8 mouse cellular contexts compared by ENCODE assay signal in genomic region chr11:58977607-58978026, GRCm38 (mm10). TPM values are rescaled to one million over a fixed set of nuclear protein-coding genes. Genes with fewer than 3 reads are reported as not detected.
DNase-seq lines count a peak whose midpoint lies in the region; ATAC-seq and TF ChIP-seq lines count a peak whose summit lies in the region.

No protein-coding gene starts in this region.

- no peak for TF ChIP-seq CTCF in liver, adult 2 months (IDR thresholded peaks at IDR 0.05; ENCODE audit: low read depth, low read length)

- peaks cover 11% of the 10 kb centered on the region for H3K4me1 ChIP-seq in liver, adult 2 months (ENCODE audit: control insufficient read depth, insufficient read depth, low read length)
- H3K4me1 ChIP-seq in embryonic facial prominence, embryonic 10.5 days, result peaks cover 48% of the 10 kb centered on the region
- peaks cover 40% of the 10 kb centered on the region for H3K4me1 ChIP-seq in hindbrain, embryonic 16.5 days (ENCODE audit: control insufficient read depth, insufficient read depth, low read depth, low read length)
- peaks cover 49% of the 10 kb centered on the region for H3K4me1 ChIP-seq in midbrain, embryonic 16.5 days (ENCODE audit: control insufficient read depth, insufficient read depth, low read length)

- peak overlapping the region; percentile 100 for H3K4me2 ChIP-seq in hindbrain, embryonic 16.5 days (ENCODE audit: low read length)
- H3K4me2 ChIP-seq in midbrain, embryonic 16.5 days (ENCODE audit: low read length), result peak overlapping the region; percentile 98

- H3K27me3 ChIP-seq in liver, adult 2 months (ENCODE audit: control insufficient read depth, insufficient read depth, low read length), result no peaks in the 10 kb centered on the region
- H3K27me3 ChIP-seq in embryonic facial prominence, embryonic 10.5 days (replicated peaks; ENCODE audit: low read depth, poor library complexity, severe bottlenecking), result no peaks in the 10 kb centered on the region
- H3K27me3 ChIP-seq in hindbrain, embryonic 16.5 days (replicated peaks; ENCODE audit: control insufficient read depth, insufficient read depth, low read length), result no peaks in the 10 kb centered on the region
- no peaks in the 10 kb centered on the region for H3K27me3 ChIP-seq in midbrain, embryonic 16.5 days (ENCODE audit: control insufficient read depth, insufficient read depth, low read depth, low read length)

- DNase-seq in liver, adult 2 months (ENCODE audit: extremely low read depth, low read depth, low spot score), result no peak
- DNase-seq in liver, result no peak
- DNase-seq in embryonic facial prominence, embryonic 10.5 days (ENCODE audit: low spot score), result no peak
- DNase-seq in MN1 (ENCODE audit: low spot score), result no peak
- no peak for DNase-seq in c-Kit-positive CD71-positive TER-119-positive erythroid progenitor cells, embryonic 14.5 days (ENCODE audit: low spot score)
- no peak for DNase-seq in layer of hippocampus, adult 9-10 months (ENCODE audit: low spot score)

- under 1% methylated on average over 21 of the region's 21 CpGs for WGBS in liver, adult 2 months
- WGBS in embryonic facial prominence, embryonic 10.5 days, result under 1% methylated on average over 21 of the region's 21 CpGs
- WGBS in hindbrain, embryonic 16.5 days, result under 1% methylated on average over 21 of the region's 21 CpGs
- under 1% methylated on average over 21 of the region's 21 CpGs for WGBS in midbrain, embryonic 16.5 days

- peaks cover 4% of the 10 kb centered on the region; the same call in 1 of the 2 replicates for H3K36me3 ChIP-seq in liver, adult 2 months (ENCODE audit: control insufficient read depth, insufficient read depth, low read length)
- peaks cover 38% of the 10 kb centered on the region for H3K36me3 ChIP-seq in embryonic facial prominence, embryonic 10.5 days (replicated peaks)
- H3K36me3 ChIP-seq in hindbrain, embryonic 16.5 days (ENCODE audit: control insufficient read depth, insufficient read depth, low read length), result peaks cover 8% of the 10 kb centered on the region; the same call in 1 of the 2 replicates
- peaks cover 6% of the 10 kb centered on the region; the same call in 1 of the 2 replicates for H3K36me3 ChIP-seq in midbrain, embryonic 16.5 days (ENCODE audit: control insufficient read depth, insufficient read depth, low read length)

- peak overlapping the region; percentile 84 for H3K4me3 ChIP-seq in liver, adult 2 months (ENCODE audit: insufficient read depth, low read depth, low read length)
- peak overlapping the region; percentile 93 for H3K4me3 ChIP-seq in embryonic facial prominence, embryonic 10.5 days
- peak overlapping the region; percentile 97 for H3K4me3 ChIP-seq in hindbrain, embryonic 16.5 days (ENCODE audit: low read length)
- peak overlapping the region; percentile 97 for H3K4me3 ChIP-seq in midbrain, embryonic 16.5 days (ENCODE audit: low read depth, low read length)

- no peaks in the 10 kb centered on the region for H3K9me3 ChIP-seq in embryonic facial prominence, embryonic 10.5 days
- no peaks in the 10 kb centered on the region for H3K9me3 ChIP-seq in hindbrain, embryonic 16.5 days (ENCODE audit: control insufficient read depth, low read length)
- no peaks in the 10 kb centered on the region for H3K9me3 ChIP-seq in midbrain, embryonic 16.5 days (replicated peaks; ENCODE audit: control insufficient read depth, low read length, poor library complexity, severe bottlenecking)

- peak overlapping the region; percentile 95 for H3K27ac ChIP-seq in liver, adult 2 months (replicated peaks; ENCODE audit: insufficient read depth, low read depth, low read length)
- peak overlapping the region; percentile 86 for H3K27ac ChIP-seq in embryonic facial prominence, embryonic 10.5 days (replicated peaks)
- peak overlapping the region; percentile 75 for H3K27ac ChIP-seq in hindbrain, embryonic 16.5 days (ENCODE audit: low read depth, low read length)
- peak overlapping the region; percentile 66 for H3K27ac ChIP-seq in midbrain, embryonic 16.5 days (ENCODE audit: low read length)

- H3K9ac ChIP-seq in liver, adult 2 months (ENCODE audit: low read depth, low read length), result peak overlapping the region; percentile 74
- peak overlapping the region; percentile 95 for H3K9ac ChIP-seq in hindbrain, embryonic 16.5 days (ENCODE audit: low read depth, low read length)
- peak overlapping the region; percentile 92 for H3K9ac ChIP-seq in midbrain, embryonic 16.5 days (ENCODE audit: low read depth, low read length)

- ATAC-seq in hindbrain, embryonic 16.5 days, result peak; percentile 22; the same call in 1 of the 2 replicates
- peak; percentile 49 for ATAC-seq in midbrain, embryonic 16.5 days

- no peak for TF ChIP-seq POLR2A in liver, adult 2 months (IDR thresholded peaks at IDR 0.05; ENCODE audit: extremely low read depth, insufficient read depth, low read length)

- peaks cover 21% of the 10 kb centered on the region; the same call in 1 of the 2 replicates for H3K79me2 ChIP-seq in liver, adult 2 months (ENCODE audit: control insufficient read depth, insufficient read depth, low read length)

RNA-seq across cellular contexts. Expression of gene Trim11, which starts 0.3 kb away (rescaled TPM):
- total RNA-seq in liver, adult 2 months (2014; rRNA removed), result 12.4 and 13.4 TPM in 2 replicates
- polyA plus RNA-seq in liver, adult 2 months (2012; rRNA removed), result 14.4 and 22.4 TPM in 2 replicates
- 19.0 and 19.1 TPM in 2 replicates for polyA plus RNA-seq in embryonic facial prominence, embryonic 10.5 days (2016; fragmentation: Nextera tagmentation; extraction: Ambion mirVana)
- polyA plus RNA-seq in hindbrain, embryonic 16.5 days (2015; fragmentation: Nextera tagmentation; extraction: Ambion mirVana), result 20.7 and 21.4 TPM in 2 replicates
- 19.5 and 22.3 TPM in 2 replicates for polyA plus RNA-seq in midbrain, embryonic 16.5 days (2015; fragmentation: Nextera tagmentation; extraction: Ambion mirVana)

RNA-seq across cellular contexts. Expression of gene Hist3h2a, which starts 23.1 kb away (rescaled TPM):
- 7.8 and 8.1 TPM in 2 replicates for total RNA-seq in liver, adult 2 months (2014; rRNA removed)
- 2.0 and 2.7 TPM in 2 replicates for polyA plus RNA-seq in liver, adult 2 months (2012; rRNA removed)
- polyA plus RNA-seq in embryonic facial prominence, embryonic 10.5 days (2016; fragmentation: Nextera tagmentation; extraction: Ambion mirVana), result 17.8 and 19.0 TPM in 2 replicates
- polyA plus RNA-seq in hindbrain, embryonic 16.5 days (2015; fragmentation: Nextera tagmentation; extraction: Ambion mirVana), result 85.3 and 89.6 TPM in 2 replicates
- 107 and 115 TPM in 2 replicates for polyA plus RNA-seq in midbrain, embryonic 16.5 days (2015; fragmentation: Nextera tagmentation; extraction: Ambion mirVana)

RNA-seq across cellular contexts. Expression of gene Trim17, which starts 23.1 kb away (rescaled TPM):
- under 0.01 TPM in 1 of 2 replicates, not detected in the other for total RNA-seq in liver, adult 2 months (2014; rRNA removed)
- polyA plus RNA-seq in liver, adult 2 months (2012; rRNA removed), result 0.04 TPM in 2 replicates
- 0.19 and 0.40 TPM in 2 replicates for polyA plus RNA-seq in embryonic facial prominence, embryonic 10.5 days (2016; fragmentation: Nextera tagmentation; extraction: Ambion mirVana)
- 1.1 and 1.8 TPM in 2 replicates for polyA plus RNA-seq in hindbrain, embryonic 16.5 days (2015; fragmentation: Nextera tagmentation; extraction: Ambion mirVana)
- polyA plus RNA-seq in midbrain, embryonic 16.5 days (2015; fragmentation: Nextera tagmentation; extraction: Ambion mirVana), result 1.3 and 2.1 TPM in 2 replicates

RNA-seq across cellular contexts. Expression of gene Hist3h2ba, which starts 28.9 kb away (rescaled TPM):
- total RNA-seq in liver, adult 2 months (2014; rRNA removed), result 0.37 and 1.1 TPM in 2 replicates
- not detected in 2 replicates for polyA plus RNA-seq in liver, adult 2 months (2012; rRNA removed)
- polyA plus RNA-seq in embryonic facial prominence, embryonic 10.5 days (2016; fragmentation: Nextera tagmentation; extraction: Ambion mirVana), result 23.0 and 25.0 TPM in 2 replicates
- 249 and 250 TPM in 2 replicates for polyA plus RNA-seq in hindbrain, embryonic 16.5 days (2015; fragmentation: Nextera tagmentation; extraction: Ambion mirVana)
- polyA plus RNA-seq in midbrain, embryonic 16.5 days (2015; fragmentation: Nextera tagmentation; extraction: Ambion mirVana), result 345 and 399 TPM in 2 replicates

RNA-seq across cellular contexts. Expression of gene Rnf187, which starts 38.9 kb away (rescaled TPM):
- total RNA-seq in liver, adult 2 months (2014; rRNA removed), result 63.7 and 78.6 TPM in 2 replicates
- 122 and 134 TPM in 2 replicates for polyA plus RNA-seq in liver, adult 2 months (2012; rRNA removed)
- 255 and 258 TPM in 2 replicates for polyA plus RNA-seq in embryonic facial prominence, embryonic 10.5 days (2016; fragmentation: Nextera tagmentation; extraction: Ambion mirVana)
- polyA plus RNA-seq in hindbrain, embryonic 16.5 days (2015; fragmentation: Nextera tagmentation; extraction: Ambion mirVana), result 563 and 570 TPM in 2 replicates
- 550 and 556 TPM in 2 replicates for polyA plus RNA-seq in midbrain, embryonic 16.5 days (2015; fragmentation: Nextera tagmentation; extraction: Ambion mirVana)
